Mouse (Mus musculus) testis, adult 2 months (tissue): ENCODE data around the gene Ccnl1. TPM values are rescaled to one million over a fixed set of nuclear protein-coding genes. Genes with fewer than 3 reads are reported as not detected.

ENCODE experiments used
- H3K27ac ChIP-seq: fragments of 200-500 bp; 2 replicates; pipeline ENCODE4 v1.5.1; 2012; ENCODE audit warnings: low read depth, low read length; ENCODE audit not compliant: control insufficient read depth, insufficient read depth
- H3K27me3 ChIP-seq: fragments of 200-500 bp; 2 replicates; pipeline ENCODE4 v1.6.1; 2012; ENCODE audit warnings: mild to moderate bottlenecking, low read length, moderate library complexity; ENCODE audit not compliant: control insufficient read depth, insufficient read depth
- H3K36me3 ChIP-seq: fragments of 200-500 bp; 2 replicates; pipeline ENCODE4 v1.6.1; 2012; ENCODE audit warnings: mild to moderate bottlenecking, low read length; ENCODE audit not compliant: control insufficient read depth, insufficient read depth
- H3K4me1 ChIP-seq: fragments of 200-500 bp; 2 replicates; pipeline ENCODE4 v1.6.1; 2012; ENCODE audit warnings: low read length; ENCODE audit not compliant: control insufficient read depth, insufficient read depth
- H3K4me3 ChIP-seq: fragments of 200-500 bp; 2 replicates; pipeline ENCODE4 v1.5.1; 2012; ENCODE audit warnings: low read depth, mild to moderate bottlenecking, low read length, moderate library complexity, mixed read lengths; ENCODE audit not compliant: control insufficient read depth
- CTCF ChIP-seq: fragments of 200-500 bp; IDR thresholded peaks from 2 replicates; pipeline ENCODE4 v1.5.1; 2012; ENCODE audit warnings: low read depth, mild to moderate bottlenecking, inconsistent platforms, low read length, moderate library complexity; ENCODE audit not compliant: control insufficient read depth, insufficient read depth, insufficient replicate concordance
- POLR2A ChIP-seq: fragments of 200-500 bp; IDR thresholded peaks from 2 replicates; pipeline ENCODE4 v1.6.1; 2012; ENCODE audit warnings: low read depth, mild to moderate bottlenecking, inconsistent platforms, low read length, moderate library complexity; ENCODE audit not compliant: control insufficient read depth
- polyA plus RNA-seq: library from polyadenylated mRNA; depleted of rRNA; stranded (reverse); fragments of >200 nt; gene quantifications from 2 replicates; pipeline ENCODE4 v1.2.3, GENCODE M21; 2012

The Ccnl1 gene
- polyA plus RNA-seq, 1 experiment: 30.5 TPM

DNA sequence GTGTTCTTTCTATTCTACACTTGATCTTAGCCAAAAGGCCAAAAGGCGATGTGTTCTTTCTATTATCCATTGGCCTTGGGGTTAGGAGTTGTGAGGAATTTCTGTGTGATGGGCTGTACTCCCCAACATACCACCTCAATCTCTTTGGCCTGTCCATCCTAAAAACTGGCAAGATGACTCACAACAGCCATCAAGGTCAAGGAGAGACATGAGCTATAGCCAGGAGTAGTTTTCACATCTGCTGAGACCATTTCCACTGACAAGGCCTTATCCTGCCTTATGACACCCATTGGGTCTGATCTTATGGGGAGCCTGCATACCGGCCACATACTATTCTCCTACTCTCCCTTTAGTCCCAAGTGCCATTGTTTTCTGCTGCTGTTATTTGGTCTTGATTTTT is 39.0 kb downstream of the Ccnl1 start:
- Histone ChIP-seq H3K4me1 (no peaks in the 10 kb centered on the region), H3K27me3 (no peaks in the 10 kb centered on the region), H3K27ac (no peak overlapping the region), H3K36me3 (no peaks in the 10 kb centered on the region), H3K4me3 (no peak overlapping the region)
- TF ChIP-seq CTCF (no peak), POLR2A (no peak)

DNA sequence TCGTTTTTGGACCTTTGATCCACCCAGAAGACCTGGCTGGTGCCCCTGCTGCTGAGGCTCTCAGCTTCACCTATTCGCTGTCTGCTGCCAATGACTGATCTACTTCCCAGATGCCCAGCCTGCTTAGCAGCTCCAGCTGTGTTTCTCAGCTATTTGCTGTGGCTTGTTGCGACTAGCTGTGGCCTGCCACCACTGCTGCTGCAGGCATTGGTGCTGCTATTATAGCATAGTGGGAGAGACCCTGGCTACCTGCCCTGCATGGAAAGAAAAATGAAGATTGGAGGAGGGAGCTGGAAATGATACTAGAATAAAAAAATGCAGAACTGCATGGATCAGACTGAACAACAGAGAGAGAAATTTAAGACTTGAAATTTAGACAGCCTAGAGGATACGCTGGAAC is 45.1 kb downstream of the Ccnl1 start:
- no peak overlapping the region for H3K4me3 ChIP-seq
- H3K27me3 ChIP-seq: no peaks in the 10 kb centered on the region
- H3K36me3 ChIP-seq: no peaks in the 10 kb centered on the region
- TF ChIP-seq POLR2A (no peak), CTCF (no peak)
- no peaks in the 10 kb centered on the region for H3K4me1 ChIP-seq
- no peak overlapping the region for H3K27ac ChIP-seq

GRCm38 (mm10) chr3:65912217-65912616 is 45.8 kb downstream of the Ccnl1 start:
- no peak overlapping the region for H3K27ac ChIP-seq
- H3K4me1 ChIP-seq: no peaks in the 10 kb centered on the region
- H3K36me3 ChIP-seq: no peaks in the 10 kb centered on the region
- no peak overlapping the region for H3K4me3 ChIP-seq
- no peak for TF ChIP-seq CTCF
- TF ChIP-seq POLR2A: no peak
- H3K27me3 ChIP-seq: no peaks in the 10 kb centered on the region

- H3K4me1 ChIP-seq: no peaks in the 10 kb centered on the region
Observed at GRCm38 (mm10) chr3:65911265-65911664, 46.8 kb downstream of the Ccnl1 start.

GRCm38 (mm10) chr3:65909454-65909853 is 48.6 kb downstream of the Ccnl1 start:
- no peaks in the 10 kb centered on the region for H3K36me3 ChIP-seq
- no peaks in the 10 kb centered on the region for H3K4me1 ChIP-seq
- H3K27me3 ChIP-seq: no peaks in the 10 kb centered on the region
- TF ChIP-seq POLR2A (no peak), CTCF (no peak)
- H3K27ac ChIP-seq: no peak overlapping the region
- H3K4me3 ChIP-seq: no peak overlapping the region

More at GRCm38 (mm10) chr3:65911265-65911664, 46.8 kb downstream of the Ccnl1 start:
- H3K27ac ChIP-seq: no peak overlapping the region
- TF ChIP-seq POLR2A (no peak), CTCF (no peak)
- H3K36me3 ChIP-seq: no peaks in the 10 kb centered on the region
- no peak overlapping the region for H3K4me3 ChIP-seq
- no peaks in the 10 kb centered on the region for H3K27me3 ChIP-seq

DNA sequence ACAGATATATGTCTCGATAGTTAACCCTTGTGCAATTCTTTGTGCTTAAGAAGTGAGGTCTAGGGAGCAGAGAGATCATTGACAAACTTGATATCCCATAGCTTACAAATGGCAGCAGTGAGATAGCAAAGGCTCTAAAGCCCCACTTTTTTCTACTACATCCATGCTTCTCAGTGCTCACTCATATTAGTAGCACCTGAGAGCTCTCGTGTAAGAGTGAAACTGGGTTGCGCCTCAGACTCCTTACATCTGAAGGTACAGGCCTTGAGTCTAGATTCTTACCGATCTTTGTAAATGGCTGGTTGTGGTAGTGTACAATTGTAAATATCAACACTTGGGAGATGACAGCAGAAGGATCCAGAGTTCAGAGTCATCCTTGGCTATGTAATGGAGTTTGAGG is 50.5 kb downstream of the Ccnl1 start:
- H3K36me3 ChIP-seq: no peaks in the 10 kb centered on the region
- H3K27me3 ChIP-seq: no peaks in the 10 kb centered on the region
- TF ChIP-seq POLR2A (no peak), CTCF (no peak)
- no peaks in the 10 kb centered on the region for H3K4me1 ChIP-seq
- no peak overlapping the region for H3K4me3 ChIP-seq
- H3K27ac ChIP-seq: no peak overlapping the region

GRCm38 (mm10) chr3:65905281-65906169 is 52.5 kb downstream of the Ccnl1 start:
- Histone ChIP-seq H3K27ac (peak overlapping the region; percentile 75), H3K36me3 (no peaks in the 10 kb centered on the region), H3K4me1 (no peaks in the 10 kb centered on the region), H3K4me3 (no peak overlapping the region), H3K27me3 (no peaks in the 10 kb centered on the region)
- TF ChIP-seq CTCF: no peak
- TF ChIP-seq POLR2A: no peak
